Mouse (Mus musculus) cerebellum, postnatal 14 days (tissue): Measurements from ENCODE around the gene Knstrn.

Experiments used
- DNase-seq, 2 experiments: peaks; one replicate each; pipeline ENCODE4 v3.0.0; 2021; ENCODE audit warnings: mixed read lengths in 2 of 2

Gene Knstrn

DNA sequence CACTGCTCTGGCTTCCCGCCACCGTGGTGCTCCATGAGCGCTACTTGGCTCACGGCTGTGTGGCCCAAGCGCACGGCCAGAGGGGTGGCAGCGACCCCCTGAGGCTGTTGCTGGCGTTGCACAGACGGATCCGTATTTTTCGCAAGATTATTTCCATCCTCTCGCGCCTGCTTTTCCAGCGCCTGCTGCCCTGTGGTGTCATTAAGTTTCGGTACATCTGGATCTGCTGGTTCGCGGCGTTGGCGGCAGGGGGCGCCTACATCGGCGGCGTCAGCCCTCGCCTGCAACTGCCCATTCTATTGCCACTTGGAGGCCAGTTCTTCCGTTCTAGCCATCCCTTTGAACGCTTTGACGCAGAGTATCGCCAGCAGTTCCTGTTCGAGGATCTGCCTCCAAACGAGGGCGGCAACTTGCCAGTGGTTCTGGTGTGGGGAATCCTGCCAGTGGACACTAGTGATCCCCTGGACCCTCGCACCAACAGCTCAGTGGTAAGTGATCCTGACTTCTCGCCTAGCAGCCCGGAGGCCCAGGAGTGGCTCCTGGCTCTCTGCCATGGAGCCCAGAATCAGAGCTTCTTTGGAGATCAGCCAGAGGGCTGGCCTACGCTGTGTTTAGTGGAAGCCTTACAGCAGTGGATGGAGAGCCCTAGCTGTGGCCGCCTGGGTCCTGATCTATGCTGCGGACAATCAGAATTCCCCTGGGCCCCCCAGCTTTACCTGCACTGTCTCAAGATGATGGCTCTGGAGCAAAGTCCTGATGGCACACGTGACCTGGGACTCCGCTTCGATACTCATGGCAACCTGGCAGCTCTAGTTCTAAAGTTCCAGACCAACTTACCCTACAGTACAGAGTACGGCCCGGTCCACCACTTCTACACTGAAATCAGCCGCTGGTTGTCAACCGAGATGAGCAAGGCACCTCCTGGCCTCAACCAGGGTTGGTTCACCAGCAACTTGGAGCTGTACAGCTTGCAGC is 23.0 kb upstream of the Knstrn start:
- DNase-seq = peak; percentile 86 to 95

GRCm38 (mm10) chr2:118791591-118792258 is 22.1 kb upstream of the Knstrn start:
- peak; percentile 66 to 73 for DNase-seq

- DNase-seq = peak in 1 of 2 experiments; percentile 33
Observed at GRCm38 (mm10) chr2:118792259-118792613, 21.6 kb upstream of the Knstrn start.

DNA sequence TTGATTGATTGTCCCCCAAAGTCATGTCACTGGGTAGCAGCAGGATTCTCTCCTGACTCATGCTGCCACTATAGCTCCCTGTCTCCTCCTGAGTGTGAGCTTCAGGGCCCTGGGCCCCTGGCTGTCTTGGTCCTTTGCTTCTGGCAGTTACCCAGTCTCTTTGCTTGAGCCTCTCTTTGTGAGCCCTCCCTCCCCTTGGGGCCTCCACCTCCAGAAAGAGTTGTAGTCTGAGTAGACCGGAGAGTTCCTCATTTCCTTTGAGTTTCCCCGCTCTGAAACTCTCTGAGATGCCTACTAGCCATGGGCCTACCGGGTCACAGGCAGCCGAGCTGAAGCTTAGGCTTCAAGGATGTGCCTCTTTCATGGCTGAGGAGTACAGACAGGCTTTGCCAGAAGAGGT is 20.2 kb upstream of the Knstrn start:
- DNase-seq = no peak

DNA sequence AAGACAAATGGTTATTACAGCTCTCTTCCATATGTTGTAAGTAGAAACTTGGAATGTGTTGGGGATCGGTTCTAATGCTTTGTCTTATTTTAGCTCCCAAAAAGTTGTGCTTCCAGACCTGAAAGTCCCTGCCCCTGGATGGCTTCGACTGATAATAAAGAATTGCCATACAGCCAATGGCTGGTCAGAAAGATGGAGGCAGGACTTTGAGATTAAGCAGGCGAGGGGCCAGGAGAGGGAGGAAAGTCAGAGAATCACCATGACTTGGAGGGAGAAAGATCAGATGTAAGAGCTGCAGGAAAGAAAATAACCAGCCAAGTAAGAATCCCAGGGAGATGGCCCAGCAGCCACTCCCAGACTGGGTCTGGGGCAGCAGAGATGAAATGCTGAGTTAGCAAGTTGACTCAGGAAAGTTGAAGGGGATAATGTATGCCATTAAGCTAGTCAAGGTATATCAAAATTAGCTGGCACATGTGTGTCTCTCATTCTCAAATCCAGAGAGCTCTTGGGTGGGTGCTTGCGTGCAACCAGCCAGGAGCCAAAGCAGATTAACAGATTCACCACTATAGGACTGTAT is 11.2 kb upstream of the Knstrn start:
- DNase-seq = no peak

DNA sequence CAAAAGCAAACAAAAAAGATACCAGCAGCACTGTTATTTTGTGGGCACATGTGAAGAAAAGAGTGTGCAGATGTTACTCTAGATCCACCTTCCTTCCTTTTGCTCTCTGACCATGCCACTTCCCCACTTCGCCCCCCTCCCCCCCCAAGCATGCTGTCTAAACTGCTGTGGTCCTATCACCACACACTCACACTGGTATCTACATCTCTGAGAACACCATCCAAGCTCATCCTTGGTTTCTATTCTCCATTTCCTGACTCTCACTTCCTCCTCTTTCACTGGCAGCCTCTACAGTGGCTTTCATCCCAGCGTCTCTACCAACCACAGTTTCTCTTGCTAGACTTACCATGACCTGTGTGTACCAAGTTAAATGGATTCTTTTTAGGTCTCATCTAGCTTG is 9.3 kb upstream of the Knstrn start:
- DNase-seq = no peak

GRCm38 (mm10) chr2:118805137-118805536 is 8.7 kb upstream of the Knstrn start:
- no peak for DNase-seq

GRCm38 (mm10) chr2:118805756-118806155 is 8.0 kb upstream of the Knstrn start:
- no peak for DNase-seq

GRCm38 (mm10) chr2:118806860-118807259 is 6.9 kb upstream of the Knstrn start:
- peak; percentile 81 to 83 for DNase-seq

DNA sequence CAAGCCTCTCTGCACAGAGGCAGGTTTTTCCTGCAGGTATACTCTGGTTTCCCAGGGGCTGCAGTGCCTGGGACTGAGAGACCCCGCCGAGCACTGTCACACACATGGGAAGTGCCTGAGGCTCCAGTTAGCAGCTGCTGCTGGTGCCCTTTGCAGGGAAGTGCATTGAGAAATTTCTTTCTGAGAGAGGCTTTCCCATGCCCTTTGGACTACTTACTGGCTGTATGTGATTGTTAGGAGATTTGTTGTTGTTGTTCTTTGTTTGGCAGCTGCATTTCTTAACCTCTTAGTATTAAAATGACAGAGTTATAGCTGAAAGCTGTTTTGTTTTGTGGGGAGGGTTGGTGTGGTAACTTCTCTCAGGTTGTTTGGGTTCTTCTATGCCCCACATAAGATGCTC is 2.9 kb upstream of the Knstrn start:
- DNase-seq = no peak

DNA sequence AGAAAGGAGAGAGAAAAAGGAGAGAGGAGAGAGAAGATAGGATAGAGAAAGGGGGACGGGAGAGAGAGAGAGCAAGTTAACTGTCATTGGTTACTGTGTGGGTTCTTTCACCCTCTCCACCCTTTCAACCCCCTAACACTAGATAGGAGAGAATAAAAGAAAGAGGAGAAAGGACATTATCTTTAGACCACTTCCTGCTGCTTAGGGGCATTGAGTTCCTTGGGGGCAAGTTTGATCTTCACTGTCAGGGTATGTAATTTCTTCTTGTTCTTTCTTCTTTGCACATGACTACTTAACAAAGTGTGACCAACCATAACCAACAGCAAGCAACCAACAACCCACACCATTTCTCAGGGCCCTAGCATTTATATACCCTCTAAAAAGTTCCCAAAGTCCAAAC is 1.1 kb upstream of the Knstrn start:
- DNase-seq = no peak

GRCm38 (mm10) chr2:118822800-118823199 is 9.0 kb downstream of the Knstrn start:
- DNase-seq = no peak

- no peak for DNase-seq
Observed at GRCm38 (mm10) chr2:118824396-118824795, 10.6 kb downstream of the Knstrn start.

DNA sequence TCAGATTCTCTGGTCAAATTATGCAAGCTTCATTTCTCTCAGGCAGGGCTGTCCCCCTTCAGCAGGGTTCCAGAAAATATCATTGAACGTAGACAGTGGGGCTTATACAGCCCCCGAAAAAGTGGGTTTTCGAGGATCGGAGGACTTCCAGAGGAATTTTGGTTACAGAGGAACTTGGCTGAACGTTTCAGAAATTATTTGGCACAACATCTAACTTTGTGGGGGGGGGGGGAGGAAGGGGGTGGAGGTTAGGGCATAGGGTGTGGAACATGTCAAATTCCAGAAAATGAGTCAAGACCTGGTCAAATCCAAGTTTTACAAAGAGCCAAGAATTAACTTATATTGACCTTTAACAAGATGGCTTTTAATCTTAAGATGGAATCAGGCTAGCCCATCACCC is 15.3 kb downstream of the Knstrn start:
- no peak for DNase-seq

DNA sequence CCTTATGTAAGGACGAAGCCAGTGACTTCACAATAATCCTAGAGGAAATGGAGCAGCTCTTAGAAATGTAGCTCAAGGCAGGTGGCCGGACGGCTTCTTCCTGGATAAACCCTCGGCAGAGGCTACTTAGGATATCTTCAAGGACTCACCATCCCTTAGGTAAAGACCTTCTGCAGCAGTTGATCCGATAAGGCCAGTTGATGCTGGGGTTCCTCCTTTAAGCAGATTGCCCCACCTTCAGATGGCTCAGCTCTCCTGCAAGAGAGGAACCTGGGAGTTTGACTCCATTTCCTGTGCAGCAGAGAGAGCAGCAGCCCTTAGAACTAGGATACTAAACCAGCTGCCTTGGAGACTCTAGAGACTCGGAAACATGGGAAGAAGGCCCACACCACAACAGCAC is 20.3 kb downstream of the Knstrn start:
- no peak for DNase-seq

DNA sequence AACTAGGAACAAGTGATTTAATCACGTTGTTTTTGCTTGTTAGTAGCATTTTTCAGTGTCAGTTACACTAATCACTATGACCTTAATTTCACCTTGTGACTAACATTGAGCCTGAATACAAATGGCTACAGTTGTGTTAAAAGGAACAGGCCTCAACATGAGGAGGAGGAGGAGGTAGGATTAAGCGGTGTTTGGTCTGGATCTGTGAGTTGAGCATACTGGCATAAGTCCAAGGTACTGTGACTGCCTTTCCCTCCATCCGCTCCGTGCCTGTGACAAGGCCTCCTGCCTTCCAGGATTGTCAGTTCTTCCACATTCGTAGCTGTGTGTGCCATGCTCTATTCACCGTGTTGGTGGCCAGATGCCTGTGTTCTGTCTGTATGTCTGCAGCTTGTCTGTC is 21.3 kb downstream of the Knstrn start:
- no peak for DNase-seq

DNA sequence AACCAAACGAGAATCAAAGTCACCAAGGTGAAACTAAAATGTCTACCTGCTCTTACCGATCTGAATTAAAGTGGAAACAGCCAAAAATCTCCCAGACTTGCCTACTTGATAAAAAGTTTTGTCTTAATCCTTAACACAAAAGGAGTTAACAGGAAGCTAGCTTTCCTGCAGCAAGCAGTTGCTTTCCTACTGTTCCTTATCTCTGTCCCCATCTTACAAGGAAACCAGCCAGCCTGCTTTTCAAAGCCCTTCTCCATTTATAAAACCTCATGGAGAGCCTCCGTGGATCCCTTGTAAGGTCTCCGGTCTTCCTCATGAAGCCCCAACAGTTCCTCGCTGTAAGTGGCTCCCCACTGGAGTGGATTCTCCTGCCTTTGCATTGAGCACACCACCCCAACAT is 24.5 kb downstream of the Knstrn start:
- no peak for DNase-seq

DNA sequence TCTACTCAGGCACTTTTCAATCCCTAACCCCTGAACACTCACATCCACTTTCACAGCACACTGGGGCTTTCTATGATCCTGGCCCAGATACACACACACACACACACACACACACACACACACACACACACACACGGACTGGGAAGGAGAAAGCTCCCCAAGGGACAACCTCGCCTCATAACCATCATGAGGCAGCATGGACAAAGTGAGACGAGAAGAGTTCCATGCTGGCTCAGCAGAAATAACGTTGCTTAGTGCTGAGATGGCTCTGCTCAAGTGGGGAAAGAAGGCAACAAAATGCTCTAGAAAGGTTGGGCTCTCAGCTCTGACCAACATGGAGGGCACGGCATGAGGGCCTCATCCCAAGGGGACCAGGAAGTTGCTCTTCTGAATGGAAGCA is 27.4 kb downstream of the Knstrn start:
- no peak for DNase-seq

- no peak for DNase-seq
Observed at GRCm38 (mm10) chr2:118841774-118842173, 28.0 kb downstream of the Knstrn start.

DNA sequence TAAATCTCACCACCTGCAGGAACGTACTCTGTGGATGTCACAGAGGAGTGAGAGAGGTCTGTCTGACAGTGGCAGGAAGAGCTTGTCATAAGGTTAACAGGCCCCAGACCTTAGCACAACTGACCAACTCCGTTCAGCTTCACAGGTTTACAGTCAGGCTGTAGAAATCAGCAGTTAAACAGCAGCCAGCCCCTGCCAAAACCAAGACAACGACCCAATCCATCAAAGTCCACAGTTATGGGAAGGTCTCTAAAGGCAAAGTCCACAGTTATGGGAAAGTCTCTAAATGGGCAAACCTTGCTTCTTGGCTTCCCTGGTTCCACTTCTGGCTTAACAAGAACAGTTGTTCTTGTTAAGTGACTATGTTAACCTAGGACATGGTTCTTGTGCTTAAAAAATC is 30.6 kb downstream of the Knstrn start:
- no peak for DNase-seq

- DNase-seq = peak; percentile 75 to 78
Observed at GRCm38 (mm10) chr2:118846246-118846645, 32.4 kb downstream of the Knstrn start.

- DNase-seq = no peak
Observed at GRCm38 (mm10) chr2:118851756-118852155, 38.0 kb downstream of the Knstrn start.

GRCm38 (mm10) chr2:118861454-118862339 is 47.9 kb downstream of the Knstrn start, which contains the start of gene Ivd:
TSS of gene Ivd (plus strand) at chr2:118861954.
- peak; percentile 93 to 94 for DNase-seq
